Mouse (Mus musculus): Measurements from ENCODE around the gene Sh3kbp1. TPM values are rescaled to one million over a fixed set of nuclear protein-coding genes. Genes with fewer than 3 reads are reported as not detected.

Sh3kbp1 gene
- total RNA-seq, 2 experiments from 2014 or later, result 57.5 to 61.3 TPM

- no peak for TF ChIP-seq CTCF (IDR thresholded peaks at IDR 0.05)
- H3K27ac ChIP-seq, result no peak overlapping the region
- no peak for DNase-seq (ENCODE audit: extremely low spot score in 1 of 2, low spot score in 2 of 2)
- H3K4me3 ChIP-seq, result no peak overlapping the region
- intact Hi-C loops (cut with DNase I), result no loop called here
These were observed 233.9 kb downstream of the Sh3kbp1 start for GRCm38 (mm10) chrX:159860841-159861530.

GRCm38 (mm10) chrX:159867660-159868059, 240.6 kb downstream of the Sh3kbp1 start:
- no peak for DNase-seq (ENCODE audit: extremely low spot score in 1 of 2, low spot score in 2 of 2)
- Histone ChIP-seq H3K27ac (no peak overlapping the region), H3K4me3 (no peak overlapping the region)
- TF ChIP-seq CTCF (IDR thresholded peaks at IDR 0.05), result no peak
- intact Hi-C loops (cut with DNase I), result loop anchor here (5.0 kb wide), 1 partner anchor 50 kb away; no protein-coding TSS in a partner anchor

- no peak for DNase-seq (ENCODE audit: extremely low spot score in 1 of 2, low spot score in 2 of 2)
- Histone ChIP-seq H3K4me3 (no peak overlapping the region), H3K27ac (no peak overlapping the region)
- intact Hi-C loops (cut with DNase I), result no loop called here
- TF ChIP-seq CTCF (IDR thresholded peaks at IDR 0.05), result no peak
These were observed 245.4 kb downstream of the Sh3kbp1 start for GRCm38 (mm10) chrX:159872521-159872920.

GRCm38 (mm10) chrX:159877770-159878169, 250.7 kb downstream of the Sh3kbp1 start:
- Histone ChIP-seq H3K27ac (no peak overlapping the region), H3K4me3 (no peak overlapping the region)
- no peak for TF ChIP-seq CTCF (IDR thresholded peaks at IDR 0.05)
- no peak for DNase-seq (ENCODE audit: extremely low spot score in 1 of 2, low spot score in 2 of 2)
- intact Hi-C loops (cut with DNase I), result no loop called here

- Histone ChIP-seq H3K4me3 (no peak overlapping the region), H3K27ac (no peak overlapping the region)
- no peak for DNase-seq (ENCODE audit: extremely low spot score in 1 of 2, low spot score in 2 of 2)
- no peak for TF ChIP-seq CTCF (IDR thresholded peaks at IDR 0.05)
- intact Hi-C loops (cut with DNase I), result no loop called here
These were observed 252.4 kb downstream of the Sh3kbp1 start for GRCm38 (mm10) chrX:159879455-159879854.

GRCm38 (mm10) chrX:159881576-159881975, 254.5 kb downstream of the Sh3kbp1 start:
- no peak overlapping the region for H3K27ac ChIP-seq
- intact Hi-C loops (cut with DNase I), result no loop called here
- no peak for TF ChIP-seq CTCF (IDR thresholded peaks at IDR 0.05)
- no peak overlapping the region for H3K4me3 ChIP-seq
- DNase-seq (ENCODE audit: extremely low spot score in 1 of 2, low spot score in 2 of 2), result no peak

GRCm38 (mm10) chrX:159896536-159896935, 269.5 kb downstream of the Sh3kbp1 start:
- no peak overlapping the region for H3K4me3 ChIP-seq
- TF ChIP-seq CTCF (IDR thresholded peaks at IDR 0.05), result no peak
- DNase-seq (ENCODE audit: extremely low spot score in 1 of 2, low spot score in 2 of 2), result no peak

GRCm38 (mm10) chrX:159898110-159898509, 271.0 kb downstream of the Sh3kbp1 start:
- Histone ChIP-seq H3K4me3 (no peak overlapping the region), H3K27ac (no peak overlapping the region)
- TF ChIP-seq CTCF (IDR thresholded peaks at IDR 0.05), result no peak
- no peak for DNase-seq (ENCODE audit: extremely low spot score in 1 of 2, low spot score in 2 of 2)
- intact Hi-C loops (cut with DNase I), result no loop called here

More at GRCm38 (mm10) chrX:159896536-159896935, 269.5 kb downstream of the Sh3kbp1 start:
- intact Hi-C loops (cut with DNase I), result no loop called here
- H3K27ac ChIP-seq, result no peak overlapping the region

- DNase-seq (ENCODE audit: extremely low spot score in 1 of 2, low spot score in 2 of 2), result no peak
- intact Hi-C loops (cut with DNase I), result no loop called here
- H3K4me3 ChIP-seq, result no peak overlapping the region
- no peak overlapping the region for H3K27ac ChIP-seq
- TF ChIP-seq CTCF (IDR thresholded peaks at IDR 0.05), result no peak
These were observed 272.0 kb downstream of the Sh3kbp1 start for GRCm38 (mm10) chrX:159899121-159899520.

- intact Hi-C loops (cut with DNase I), result no loop called here
- no peak for TF ChIP-seq CTCF (IDR thresholded peaks at IDR 0.05)
- DNase-seq (ENCODE audit: extremely low spot score in 1 of 2, low spot score in 2 of 2), result no peak
- no peak overlapping the region for H3K27ac ChIP-seq
- H3K4me3 ChIP-seq, result no peak overlapping the region
These were observed 276.3 kb downstream of the Sh3kbp1 start for GRCm38 (mm10) chrX:159903421-159903820.

- Histone ChIP-seq H3K4me3 (no peak overlapping the region), H3K27ac (no peak overlapping the region)
- no peak for TF ChIP-seq CTCF (IDR thresholded peaks at IDR 0.05)
- no peak for DNase-seq (ENCODE audit: extremely low spot score in 1 of 2, low spot score in 2 of 2)
- intact Hi-C loops (cut with DNase I), result no loop called here
These were observed 280.6 kb downstream of the Sh3kbp1 start for GRCm38 (mm10) chrX:159907703-159908102.

- intact Hi-C loops (cut with DNase I), result no loop called here
- no peak for TF ChIP-seq CTCF (IDR thresholded peaks at IDR 0.05)
- Histone ChIP-seq H3K27ac (no peak overlapping the region), H3K4me3 (no peak overlapping the region)
- DNase-seq (ENCODE audit: extremely low spot score in 1 of 2, low spot score in 2 of 2), result no peak
These were observed 282.6 kb downstream of the Sh3kbp1 start for GRCm38 (mm10) chrX:159909446-159910277.
